In the genomic region with DNA sequence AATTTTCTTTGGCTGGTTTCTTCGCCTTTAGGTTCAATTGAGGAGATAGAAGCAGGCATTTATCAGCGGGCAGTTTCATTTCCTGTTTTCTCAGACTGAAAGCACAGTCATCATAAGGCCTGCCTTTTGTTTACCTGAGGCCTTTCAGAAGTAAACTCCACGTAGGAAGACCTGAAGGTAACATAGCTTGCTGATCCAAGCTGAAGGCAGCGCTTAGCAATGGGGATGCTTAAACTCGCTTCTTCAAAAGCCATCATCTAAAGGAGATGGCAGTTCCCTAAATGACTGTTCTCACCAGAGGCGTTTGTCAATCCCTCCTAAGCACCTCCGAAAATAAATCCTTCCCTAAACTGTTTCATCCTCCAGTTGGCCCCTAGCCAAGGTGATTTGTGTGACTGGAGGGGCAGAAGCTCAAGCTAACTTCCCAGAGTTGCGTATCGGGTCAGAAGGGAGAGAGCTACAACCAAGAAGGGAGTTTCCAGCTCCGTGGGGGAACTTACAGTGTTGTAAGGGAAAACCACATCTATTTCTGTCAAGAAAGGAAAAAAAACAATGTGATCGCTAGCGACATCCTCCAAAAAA, we compare ENCODE assay signal across 9 mouse cellular contexts. TPM values are rescaled to one million over a fixed set of nuclear protein-coding genes. Genes with fewer than 3 reads are reported as not detected.
DNase-seq lines count a peak whose midpoint lies in the region; ATAC-seq and TF ChIP-seq lines count a peak whose summit lies in the region.
"Had no signal": no experiment of that assay in that cellular context is flagged by ENCODE, and none has a peak within 500 bp of the region (broad histone marks: within the 10 kb centered on the region; RNA-seq: fewer than 3 reads in every experiment).

No protein-coding gene starts in this region.

- H3K79me2 ChIP-seq in MEL (ENCODE audit: control insufficient read depth, insufficient read depth, low read length, poor library complexity) = no peaks in the 10 kb centered on the region

- no peak overlapping the region for H3K4me2 ChIP-seq in kidney, embryonic 16.5 days (replicated peaks; ENCODE audit: low read depth, low read length)
- H3K4me2 ChIP-seq in heart, embryonic 13.5 days = peak overlapping the region; percentile 26; the same call in 1 of the 2 replicates
- H3K4me2 ChIP-seq: intestine, embryonic 15.5 days had no signal

- H3K9ac ChIP-seq in kidney, embryonic 16.5 days (replicated peaks; ENCODE audit: low read length) = no peak overlapping the region
- no peak overlapping the region for H3K9ac ChIP-seq in MEL (ENCODE audit: control insufficient read depth, low read depth, low read length, poor library complexity, severe bottlenecking)
- no peak overlapping the region for H3K9ac ChIP-seq in heart, embryonic 13.5 days
- H3K9ac ChIP-seq: intestine, embryonic 15.5 days had no signal

- H3K4me3 ChIP-seq in kidney, embryonic 16.5 days (ENCODE audit: low read length) = no peak overlapping the region
- no peak overlapping the region for H3K4me3 ChIP-seq in MEL (ENCODE audit: control insufficient read depth in 1 of 2, insufficient read depth in 1 of 2, low read depth in 2 of 2, low read length in 2 of 2)
- H3K4me3 ChIP-seq in heart, embryonic 13.5 days = no peak overlapping the region
- H3K4me3 ChIP-seq in megakaryocyte, embryonic 14.5 days (replicated peaks) = peak overlapping the region; percentile 70
- no peak overlapping the region for H3K4me3 ChIP-seq in cerebellum, adult 2 months (replicated peaks; ENCODE audit: insufficient read depth, low read depth, low read length)
- H3K4me3 ChIP-seq: intestine, embryonic 15.5 days had no signal

- no peak for TF ChIP-seq CTCF in MEL (IDR thresholded peaks at IDR 0.05 in 2 of 3, conservative IDR thresholded peaks at IDR 0.05 in 1 of 3; ENCODE audit: control insufficient read depth in 1 of 3, insufficient read depth in 1 of 3, low read depth in 2 of 3, low read length in 3 of 3, poor library complexity in 1 of 3, severe bottlenecking in 1 of 3)
- TF ChIP-seq CTCF in cerebellum, adult 2 months (IDR thresholded peaks at IDR 0.05; ENCODE audit: borderline replicate concordance, insufficient read depth, low read depth, low read length) = no peak

- no peaks in the 10 kb centered on the region for H3K9me3 ChIP-seq in kidney, embryonic 16.5 days (ENCODE audit: low read length)
- H3K9me3 ChIP-seq in MEL (replicated peaks; ENCODE audit: insufficient read depth, low read length) = no peaks in the 10 kb centered on the region
- no peaks in the 10 kb centered on the region for H3K9me3 ChIP-seq in heart, embryonic 13.5 days
- peaks cover 6% of the 10 kb centered on the region for H3K9me3 ChIP-seq in megakaryocyte, embryonic 14.5 days
- H3K9me3 ChIP-seq: intestine, embryonic 15.5 days had no signal

- no peak for ATAC-seq in kidney, embryonic 16.5 days (ENCODE audit: low FRiP score, low TSS enrichment)
- no peak for ATAC-seq in heart, embryonic 13.5 days (ENCODE audit: extremely low read depth, insufficient number of reproducible peaks, low FRiP score, low TSS enrichment)
- ATAC-seq: intestine, embryonic 15.5 days had no signal

- H3K27me3 ChIP-seq in kidney, embryonic 16.5 days (ENCODE audit: insufficient read depth, low read length) = no peaks in the 10 kb centered on the region
- peaks cover 0 to 2% of the 10 kb centered on the region in 2 experiments; a peak in 2 of 4 replicates for H3K27me3 ChIP-seq in MEL (ENCODE audit: control insufficient read depth in 1 of 2, insufficient read depth in 2 of 2, low read length in 2 of 2)
- no peaks in the 10 kb centered on the region for H3K27me3 ChIP-seq in heart, embryonic 13.5 days (replicated peaks)
- no peaks in the 10 kb centered on the region for H3K27me3 ChIP-seq in megakaryocyte, embryonic 14.5 days (replicated peaks)
- no peaks in the 10 kb centered on the region for H3K27me3 ChIP-seq in cerebellum, adult 2 months (ENCODE audit: control insufficient read depth, insufficient read depth, low read length)
- H3K27me3 ChIP-seq: intestine, embryonic 15.5 days had no signal

- no peak for TF ChIP-seq EP300 in MEL (IDR thresholded peaks at IDR 0.05; ENCODE audit: low read depth in 1 of 2, low read length in 2 of 2)

- TF ChIP-seq RAD21 in MEL (IDR thresholded peaks at IDR 0.05; ENCODE audit: low read depth, low read length) = no peak

- no peaks in the 10 kb centered on the region for H3K36me3 ChIP-seq in kidney, embryonic 16.5 days (ENCODE audit: insufficient read depth, low read length)
- H3K36me3 ChIP-seq in MEL (ENCODE audit: control insufficient read depth in 1 of 2, insufficient read depth in 2 of 2, low read length in 2 of 2) = peaks cover 0 to 4% of the 10 kb centered on the region in 2 experiments; a peak in 1 of 4 replicates
- H3K36me3 ChIP-seq in heart, embryonic 13.5 days = no peaks in the 10 kb centered on the region
- peaks cover 5% of the 10 kb centered on the region for H3K36me3 ChIP-seq in megakaryocyte, embryonic 14.5 days (replicated peaks; ENCODE audit: low read length)
- H3K36me3 ChIP-seq: intestine, embryonic 15.5 days had no signal

- TF ChIP-seq POLR2A in MEL (IDR thresholded peaks at IDR 0.05; ENCODE audit: control insufficient read depth in 1 of 2, insufficient read depth in 1 of 2, low read depth in 1 of 2, low read length in 2 of 2, poor library complexity in 1 of 2) = no peak
- no peak for TF ChIP-seq POLR2A in cerebellum, adult 2 months (IDR thresholded peaks at IDR 0.05; ENCODE audit: borderline replicate concordance, insufficient read depth, low read length)

- 36% methylated on average over 12 of the region's 12 CpGs for WGBS in kidney, embryonic 16.5 days
- WGBS in heart, embryonic 13.5 days = 45% methylated on average over 12 of the region's 12 CpGs
- WGBS in cerebellum, adult 2 months = 74% methylated on average over 12 of the region's 12 CpGs

- H3K4me1 ChIP-seq in kidney, embryonic 16.5 days (ENCODE audit: insufficient read depth, low read length) = peaks cover 27% of the 10 kb centered on the region
- H3K4me1 ChIP-seq in MEL (ENCODE audit: control insufficient read depth in 1 of 2, insufficient read depth in 2 of 2, low read length in 2 of 2) = peaks cover 3 to 11% of the 10 kb centered on the region in 2 experiments
- peaks cover 67% of the 10 kb centered on the region for H3K4me1 ChIP-seq in heart, embryonic 13.5 days
- H3K4me1 ChIP-seq in megakaryocyte, embryonic 14.5 days = peaks cover 84% of the 10 kb centered on the region
- H3K4me1 ChIP-seq in cerebellum, adult 2 months (ENCODE audit: control insufficient read depth, insufficient read depth, low read length) = no peaks in the 10 kb centered on the region

- H3K27ac ChIP-seq in kidney, embryonic 16.5 days (ENCODE audit: low read length) = peak overlapping the region; percentile 53; the same call in 1 of the 2 replicates
- no peak overlapping the region for H3K27ac ChIP-seq in MEL (ENCODE audit: control insufficient read depth, low read depth, low read length)
- peak overlapping the region; percentile 70 for H3K27ac ChIP-seq in heart, embryonic 13.5 days (replicated peaks)
- H3K27ac ChIP-seq in cerebellum, adult 2 months (ENCODE audit: insufficient read depth, low read length) = no peak overlapping the region
- H3K27ac ChIP-seq: intestine, embryonic 15.5 days had no signal

- no peak for DNase-seq in kidney, adult 8-10 months
- peak; percentile 39 for DNase-seq in MEL (ENCODE audit: low read depth, low spot score)
- no peak for DNase-seq in cerebellum, adult 9-10 months
- no peak for DNase-seq in layer of hippocampus, postnatal 36 days
- DNase-seq in cerebellum, adult 2 months = no peak

TF ChIP-seq in MEL, 35 proteins besides CTCF, POLR2A, EP300 and RAD21:
- peak; percentile 43; the same call in 1 of the 2 replicates for TF ChIP-seq GATA1 (IDR thresholded peaks at IDR 0.05; ENCODE audit: low read depth, low read length)
- TF ChIP-seq SIN3A (IDR thresholded peaks at IDR 0.05; ENCODE audit: low read length) = 0 out of 2 replicates have a peak, but pooled peaks have one; percentile 21
- TF ChIP-seq POLR2AphosphoS2 (IDR thresholded peaks at IDR 0.05; ENCODE audit: low read length) = no peak

RNA-seq across cellular contexts. Expression of gene Mapkapk2, which starts 13.0 kb away (rescaled TPM):
- 26.5 and 43.9 TPM in 2 replicates for polyA plus RNA-seq in kidney, embryonic 16.5 days (2015; fragmentation: Nextera tagmentation; extraction: Ambion mirVana)
- total RNA-seq in MEL (2012; rRNA removed) = 51.7 and 53.2 TPM in 2 replicates
- polyA plus RNA-seq in MEL (2012; ENCODE audit: insufficient read depth in 1 of 2, insufficient read length in 2 of 2, low read depth in 1 of 2, low replicate concordance in 2 of 2, missing spikeins in 1 of 2) = 10 to 100 TPM in 1 of 2 experiments, not detected in 1; 85.4 TPM
- polyA plus RNA-seq in heart, embryonic 13.5 days (2015; fragmentation: Nextera tagmentation; extraction: Ambion mirVana) = 60.0 and 62.0 TPM in 2 replicates
- 178 and 286 TPM in 2 replicates for polyA plus RNA-seq in megakaryocyte, embryonic 14.5 days (2012; ENCODE audit: insufficient read depth, low replicate concordance)
- total RNA-seq in layer of hippocampus, postnatal 36 days (2021) = 10 to 100 TPM; 26.6 to 32.4 TPM
- 34.0 and 35.8 TPM in 2 replicates for polyA plus RNA-seq in cerebellum, adult 2 months (2012; rRNA removed)

RNA-seq across cellular contexts. Expression of gene Dyrk3, which starts 27.5 kb away (rescaled TPM):
- polyA plus RNA-seq in kidney, embryonic 16.5 days (2015; fragmentation: Nextera tagmentation; extraction: Ambion mirVana) = 5.9 and 6.1 TPM in 2 replicates
- total RNA-seq in MEL (2012; rRNA removed) = 7.9 and 8.6 TPM in 2 replicates
- polyA plus RNA-seq in MEL (2012; ENCODE audit: insufficient read depth in 1 of 2, insufficient read length in 2 of 2, low read depth in 1 of 2, low replicate concordance in 2 of 2, missing spikeins in 1 of 2) = 10 to 100 TPM in 1 of 2 experiments, not detected in 1; 11.8 TPM
- polyA plus RNA-seq in heart, embryonic 13.5 days (2015; fragmentation: Nextera tagmentation; extraction: Ambion mirVana) = 3.2 and 4.5 TPM in 2 replicates
- 6.4 and 8.0 TPM in 2 replicates for polyA plus RNA-seq in megakaryocyte, embryonic 14.5 days (2012; ENCODE audit: insufficient read depth, low replicate concordance)
- 10 to 100 TPM; 19.6 to 19.9 TPM for total RNA-seq in layer of hippocampus, postnatal 36 days (2021)
- 2.9 and 4.1 TPM in 2 replicates for polyA plus RNA-seq in cerebellum, adult 2 months (2012; rRNA removed)

RNA-seq across cellular contexts. Expression of gene Eif2d, which starts 42.4 kb away (rescaled TPM):
- polyA plus RNA-seq in kidney, embryonic 16.5 days (2015; fragmentation: Nextera tagmentation; extraction: Ambion mirVana) = 70.0 and 70.5 TPM in 2 replicates
- 29.3 and 31.0 TPM in 2 replicates for total RNA-seq in MEL (2012; rRNA removed)
- 10 to 100 TPM in 1 of 2 experiments, not detected in 1; 43.6 TPM for polyA plus RNA-seq in MEL (2012; ENCODE audit: insufficient read depth in 1 of 2, insufficient read length in 2 of 2, low read depth in 1 of 2, low replicate concordance in 2 of 2, missing spikeins in 1 of 2)
- 41.1 and 47.1 TPM in 2 replicates for polyA plus RNA-seq in heart, embryonic 13.5 days (2015; fragmentation: Nextera tagmentation; extraction: Ambion mirVana)
- 14.6 and 15.4 TPM in 2 replicates for polyA plus RNA-seq in megakaryocyte, embryonic 14.5 days (2012; ENCODE audit: insufficient read depth, low replicate concordance)
- 10 to 100 TPM; 36.6 to 41.2 TPM for total RNA-seq in layer of hippocampus, postnatal 36 days (2021)
- polyA plus RNA-seq in cerebellum, adult 2 months (2012; rRNA removed) = 53.8 and 54.5 TPM in 2 replicates

Comparison
In these comparisons a context has a peak if more than half of its experiments do, and no peak if none do; other contexts are left out.
1. H3K27ac ChIP-seq: peak in kidney, embryonic 16.5 days (single experiment) and heart, embryonic 13.5 days (single experiment); none in MEL (single experiment) and cerebellum, adult 2 months (single experiment).